13 mouse cellular contexts compared by ENCODE assay signal in the genomic region with DNA sequence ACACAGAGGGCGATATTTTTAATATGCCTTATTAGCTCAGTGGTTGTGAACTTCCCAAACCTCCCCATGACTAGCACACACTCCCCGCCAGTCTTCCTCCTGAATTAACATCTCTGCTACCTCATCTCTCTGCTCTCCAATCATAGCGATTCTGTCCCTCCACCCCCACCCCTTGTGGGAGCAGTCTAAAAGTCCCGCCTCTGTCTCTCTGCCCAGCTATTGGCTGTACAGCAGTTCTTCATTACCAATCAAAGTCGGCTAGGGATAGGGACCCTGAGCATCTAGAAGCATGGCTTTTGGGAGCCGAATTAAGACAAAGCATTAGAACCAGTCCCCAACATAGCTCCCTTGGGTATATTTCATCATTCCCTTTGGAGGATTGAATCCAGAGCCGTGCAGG.
DNase-seq lines count a peak whose midpoint lies in the region; ATAC-seq and TF ChIP-seq lines count a peak whose summit lies in the region.
"Had no signal": no experiment of that assay in that cellular context is flagged by ENCODE, and none has a peak within 500 bp of the region (broad histone marks: within the 10 kb centered on the region; RNA-seq: fewer than 3 reads in every experiment).

No protein-coding gene starts in this region.

- no peak overlapping the region for H3K27ac ChIP-seq in forebrain, embryonic 13.5 days
- H3K27ac ChIP-seq in midbrain, embryonic 13.5 days, result no peak overlapping the region
- H3K27ac ChIP-seq in intestine, postnatal 0 days (ENCODE audit: low read depth, low read length), result no peak overlapping the region
- H3K27ac ChIP-seq: limb, embryonic 15.5 days; macrophage had no signal

- peaks cover 8% of the 10 kb centered on the region; the same call in 1 of the 2 replicates for H3K36me3 ChIP-seq in forebrain, embryonic 13.5 days (ENCODE audit: poor library complexity, severe bottlenecking)
- H3K36me3 ChIP-seq in midbrain, embryonic 13.5 days, result peaks cover 9% of the 10 kb centered on the region
- no peaks in the 10 kb centered on the region for H3K36me3 ChIP-seq in intestine, postnatal 0 days (ENCODE audit: control insufficient read depth, insufficient read depth)

- H3K9ac ChIP-seq in forebrain, embryonic 13.5 days, result no peak overlapping the region
- H3K9ac ChIP-seq in midbrain, embryonic 13.5 days (replicated peaks), result no peak overlapping the region
- H3K9ac ChIP-seq in intestine, postnatal 0 days (ENCODE audit: low read depth, low read length), result no peak overlapping the region
- H3K9ac ChIP-seq: limb, embryonic 15.5 days had no signal

- ATAC-seq in forebrain, embryonic 13.5 days, result peak; percentile 66
- peak; percentile 37 for ATAC-seq in midbrain, embryonic 13.5 days
- ATAC-seq in intestine, postnatal 0 days, result no peak

- H3K4me2 ChIP-seq in forebrain, embryonic 13.5 days, result no peak overlapping the region
- H3K4me2 ChIP-seq in midbrain, embryonic 13.5 days (replicated peaks), result no peak overlapping the region
- no peak overlapping the region for H3K4me2 ChIP-seq in intestine, postnatal 0 days (replicated peaks; ENCODE audit: low read depth)
- H3K4me2 ChIP-seq: limb, embryonic 15.5 days had no signal

- no peaks in the 10 kb centered on the region for H3K9me3 ChIP-seq in forebrain, embryonic 13.5 days (replicated peaks)
- H3K9me3 ChIP-seq in midbrain, embryonic 13.5 days, result no peaks in the 10 kb centered on the region
- H3K9me3 ChIP-seq in intestine, postnatal 0 days (ENCODE audit: control insufficient read depth), result no peaks in the 10 kb centered on the region
- H3K9me3 ChIP-seq: limb, embryonic 15.5 days had no signal

- peak; percentile 12 for DNase-seq in embryo, embryonic 10.5 days (ENCODE audit: low spot score)
- DNase-seq in embryo, embryonic 9.5 days (ENCODE audit: extremely low spot score), result no peak
- peak; percentile 26 for DNase-seq in A20 (ENCODE audit: low read depth, low spot score)
- no peak for DNase-seq in lung, postnatal 36 days
- no peak for DNase-seq in layer of hippocampus, adult 11-12 months (ENCODE audit: low spot score)
- DNase-seq: adrenal gland, postnatal 25 days; cerebellum, adult 9-11 months; kidney, postnatal 14 days had no signal

- H3K4me3 ChIP-seq in forebrain, embryonic 13.5 days, result no peak overlapping the region
- no peak overlapping the region for H3K4me3 ChIP-seq in midbrain, embryonic 13.5 days (replicated peaks)
- no peak overlapping the region for H3K4me3 ChIP-seq in intestine, postnatal 0 days (ENCODE audit: low read depth, low read length)
- H3K4me3 ChIP-seq: limb, embryonic 15.5 days had no signal

- peaks cover 33% of the 10 kb centered on the region for H3K4me1 ChIP-seq in forebrain, embryonic 13.5 days
- H3K4me1 ChIP-seq in midbrain, embryonic 13.5 days (replicated peaks), result peaks cover 26% of the 10 kb centered on the region
- no peaks in the 10 kb centered on the region for H3K4me1 ChIP-seq in intestine, postnatal 0 days (replicated peaks; ENCODE audit: control insufficient read depth, insufficient read depth, low read length)

- TF ChIP-seq CTCF in intestine, postnatal 0 days (IDR thresholded peaks at IDR 0.05; ENCODE audit: low read depth), result no peak

- no peaks in the 10 kb centered on the region for H3K27me3 ChIP-seq in forebrain, embryonic 13.5 days
- no peaks in the 10 kb centered on the region for H3K27me3 ChIP-seq in midbrain, embryonic 13.5 days
- H3K27me3 ChIP-seq in intestine, postnatal 0 days (replicated peaks; ENCODE audit: control insufficient read depth, insufficient read depth, low read length), result no peaks in the 10 kb centered on the region
- H3K27me3 ChIP-seq: limb, embryonic 15.5 days had no signal

- WGBS in forebrain, embryonic 13.5 days, result 56% methylated on average over 7 of the region's 7 CpGs
- WGBS in midbrain, embryonic 13.5 days, result 60% methylated on average over 7 of the region's 7 CpGs
- WGBS in intestine, postnatal 0 days, result 70% methylated on average over 7 of the region's 7 CpGs

Comparison
In these comparisons a context has a peak if more than half of its experiments do, and no peak if none do; other contexts are left out.
1. DNase-seq: peak in embryo, embryonic 10.5 days (single experiment) and A20 (single experiment); none in embryo, embryonic 9.5 days (single experiment), lung, postnatal 36 days (single experiment) and layer of hippocampus, adult 11-12 months (single experiment).